Mouse (Mus musculus) bone marrow, adult 2 months (tissue): ENCODE measurements around the gene Rdh16.

ENCODE experiments used
- CTCF ChIP-seq: fragments of 200-500 bp; IDR thresholded peaks from 2 replicates; pipeline ENCODE4 v1.5.1; 2011; ENCODE audit warnings: low read length, control low read depth; ENCODE audit not compliant: control insufficient read depth, insufficient read depth
- POLR2A ChIP-seq: fragments of 200-500 bp; IDR thresholded peaks from 2 replicates; pipeline ENCODE4 v1.6.1; 2011; ENCODE audit warnings: low read depth, mild to moderate bottlenecking, control low read depth, low read length, borderline replicate concordance; ENCODE audit not compliant: control insufficient read depth

- TF ChIP-seq POLR2A = no peak
- no peak for TF ChIP-seq CTCF
These were observed 1.7 kb upstream of the Rdh16 start for GRCm38 (mm10) chr10:127799295-127799694.
